ENCODE assay signal across 19 mouse cellular contexts in the genomic region with DNA sequence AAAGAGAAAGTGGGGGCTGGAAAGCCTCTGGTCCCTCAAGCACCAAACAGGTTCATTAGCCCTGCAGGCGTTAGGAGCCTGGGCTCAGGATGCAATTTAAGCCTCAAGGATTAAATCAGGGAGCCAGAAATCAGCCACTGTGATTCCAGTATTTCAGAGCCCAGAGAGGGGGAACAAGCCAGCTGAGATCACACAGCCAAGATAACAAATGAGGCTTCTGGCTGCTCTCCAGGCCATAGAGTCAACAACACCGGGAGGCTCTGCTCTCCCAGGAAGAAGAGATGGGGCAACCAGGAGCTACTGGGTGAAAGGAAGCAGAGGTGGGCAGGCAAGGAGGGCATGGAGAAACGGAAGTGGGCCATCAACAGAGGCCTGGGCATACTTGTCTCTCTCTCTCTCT. TPM values are rescaled to one million over a fixed set of nuclear protein-coding genes. Genes with fewer than 3 reads are reported as not detected.
DNase-seq lines count a peak whose midpoint lies in the region; ATAC-seq lines count a peak whose summit lies in the region.
"Had no signal": no experiment of that assay in that cellular context is flagged by ENCODE, and none has a peak within 500 bp of the region (broad histone marks: within the 10 kb centered on the region; RNA-seq: fewer than 3 reads in every experiment).

No protein-coding gene starts in this region.

- 0 out of 2 replicates have a peak overlapping the region, but pooled peaks have one; percentile 4 for H3K27ac ChIP-seq in hindbrain, embryonic 10.5 days
- no peak overlapping the region for H3K27ac ChIP-seq in hindbrain, embryonic 13.5 days
- peak overlapping the region; percentile 6; the same call in 1 of the 2 replicates for H3K27ac ChIP-seq in stomach, embryonic 14.5 days (ENCODE audit: low read length)
- H3K27ac ChIP-seq: liver, embryonic 15.5 days; midbrain, embryonic 15.5 days had no signal

- ATAC-seq in hindbrain, embryonic 13.5 days (ENCODE audit: low FRiP score): no peak
- ATAC-seq in stomach, embryonic 14.5 days (ENCODE audit: insufficient number of reproducible peaks, insufficient read depth, low FRiP score, low read depth): no peak
- ATAC-seq in megakaryocyte-erythroid progenitor cell, adult 5-6 weeks (replicated peaks; ENCODE audit: low FRiP score, low TSS enrichment, poor library complexity, severe bottlenecking): no peak
- ATAC-seq: forebrain, postnatal 0 days; midbrain, embryonic 15.5 days had no signal

- DNase-seq in hindbrain, embryonic 10.5 days (ENCODE audit: low spot score): no peak
- DNase-seq in lung, postnatal 36 days: peak; percentile 63
- DNase-seq in lung, postnatal 4 days: no peak
- DNase-seq in NIH3T3 (ENCODE audit: low read depth): peak; percentile 71
- DNase-seq in retina, postnatal 1 day: no peak
- DNase-seq: cerebellum, adult 18-20 months; embryo, embryonic 11 days; forebrain, postnatal 0 days had no signal

- no peaks in the 10 kb centered on the region for H3K36me3 ChIP-seq in hindbrain, embryonic 10.5 days
- peaks cover 6% of the 10 kb centered on the region; the same call in 1 of the 2 replicates for H3K36me3 ChIP-seq in hindbrain, embryonic 13.5 days
- no peaks in the 10 kb centered on the region for H3K36me3 ChIP-seq in stomach, embryonic 14.5 days (ENCODE audit: control insufficient read depth, insufficient read depth, low read length)
- H3K36me3 ChIP-seq: midbrain, embryonic 15.5 days had no signal

- H3K4me2 ChIP-seq in hindbrain, embryonic 13.5 days: no peak overlapping the region
- H3K4me2 ChIP-seq in stomach, embryonic 14.5 days (replicated peaks; ENCODE audit: low read depth, low read length): no peak overlapping the region
- H3K4me2 ChIP-seq: liver, embryonic 15.5 days; midbrain, embryonic 15.5 days; neural tube, embryonic 13.5 days had no signal

- WGBS in hindbrain, embryonic 10.5 days: 67% methylated on average over 3 of the region's 3 CpGs
- WGBS in hindbrain, embryonic 13.5 days: 47% methylated on average over 3 of the region's 3 CpGs
- 46% methylated on average over 3 of the region's 3 CpGs for WGBS in stomach, embryonic 14.5 days

- H3K9me3 ChIP-seq in hindbrain, embryonic 10.5 days: no peaks in the 10 kb centered on the region
- H3K9me3 ChIP-seq in hindbrain, embryonic 13.5 days: no peaks in the 10 kb centered on the region
- H3K9me3 ChIP-seq in stomach, embryonic 14.5 days (ENCODE audit: control insufficient read depth, low read depth, low read length): no peaks in the 10 kb centered on the region
- H3K9me3 ChIP-seq: liver, embryonic 15.5 days; midbrain, embryonic 15.5 days; neural tube, embryonic 13.5 days had no signal

- no peak overlapping the region for H3K9ac ChIP-seq in hindbrain, embryonic 13.5 days
- H3K9ac ChIP-seq in stomach, embryonic 14.5 days (replicated peaks; ENCODE audit: low read depth, low read length): no peak overlapping the region
- H3K9ac ChIP-seq: forebrain, postnatal 0 days; midbrain, embryonic 15.5 days; neural tube, embryonic 13.5 days had no signal

- no peak overlapping the region for H3K4me3 ChIP-seq in hindbrain, embryonic 10.5 days
- H3K4me3 ChIP-seq in hindbrain, embryonic 13.5 days: no peak overlapping the region
- H3K4me3 ChIP-seq in stomach, embryonic 14.5 days (ENCODE audit: low read depth, low read length): no peak overlapping the region
- H3K4me3 ChIP-seq: layer of hippocampus, adult 2 months; liver, embryonic 15.5 days; midbrain, embryonic 15.5 days; neural tube, embryonic 13.5 days had no signal

- H3K4me1 ChIP-seq in hindbrain, embryonic 10.5 days (replicated peaks): peaks cover 59% of the 10 kb centered on the region
- H3K4me1 ChIP-seq in hindbrain, embryonic 13.5 days (replicated peaks): peaks cover 33% of the 10 kb centered on the region
- H3K4me1 ChIP-seq in stomach, embryonic 14.5 days (ENCODE audit: control insufficient read depth, insufficient read depth, low read length): peaks cover 38% of the 10 kb centered on the region

- H3K27me3 ChIP-seq in hindbrain, embryonic 10.5 days (ENCODE audit: insufficient read depth, poor library complexity, severe bottlenecking): no peaks in the 10 kb centered on the region; the same call in 1 of the 2 replicates
- H3K27me3 ChIP-seq in hindbrain, embryonic 13.5 days: 0 out of 2 replicates have a peak, but pooled peaks cover 2% of the 10 kb centered on the region
- no peaks in the 10 kb centered on the region for H3K27me3 ChIP-seq in stomach, embryonic 14.5 days (ENCODE audit: control insufficient read depth, insufficient read depth, low read length)
- H3K27me3 ChIP-seq: liver, embryonic 15.5 days; midbrain, embryonic 15.5 days; neural tube, embryonic 13.5 days had no signal

RNA-seq across cellular contexts. Expression of gene Capn5, which starts 14.4 kb away (rescaled TPM):
- polyA plus RNA-seq in hindbrain, embryonic 10.5 days (2016; fragmentation: Nextera tagmentation; extraction: Ambion mirVana): 5.6 and 9.9 TPM in 2 replicates
- polyA plus RNA-seq in hindbrain, embryonic 13.5 days (2015; fragmentation: Nextera tagmentation; extraction: Ambion mirVana): 15.3 and 16.3 TPM in 2 replicates
- 5.9 and 7.2 TPM in 2 replicates for polyA plus RNA-seq in stomach, embryonic 14.5 days (2014; fragmentation: Nextera tagmentation; extraction: Ambion mirVana)
- 7.5 and 8.3 TPM in 2 replicates for total RNA-seq in megakaryocyte-erythroid progenitor cell, adult 5-6 weeks (2014; fragmentation: Nextera tagmentation)
- total RNA-seq in megakaryocyte-erythroid progenitor cell, adult 5-6 weeks (2017): 5.6 and 5.9 TPM in 2 replicates

RNA-seq across cellular contexts. Expression of gene Omp, which starts 18.4 kb away (rescaled TPM):
- polyA plus RNA-seq in hindbrain, embryonic 10.5 days (2016; fragmentation: Nextera tagmentation; extraction: Ambion mirVana): 0.07 and 0.13 TPM in 2 replicates
- 0.30 and 0.49 TPM in 2 replicates for polyA plus RNA-seq in hindbrain, embryonic 13.5 days (2015; fragmentation: Nextera tagmentation; extraction: Ambion mirVana)
- polyA plus RNA-seq in stomach, embryonic 14.5 days (2014; fragmentation: Nextera tagmentation; extraction: Ambion mirVana): 0.33 TPM in 1 of 2 replicates, not detected in the other
- 0.63 and 0.82 TPM in 2 replicates for total RNA-seq in megakaryocyte-erythroid progenitor cell, adult 5-6 weeks (2014; fragmentation: Nextera tagmentation)
- total RNA-seq in megakaryocyte-erythroid progenitor cell, adult 5-6 weeks (2017): not detected in 2 replicates
- total RNA-seq: heart, adult 18-20 months had no signal

RNA-seq across cellular contexts. Expression of gene B3gnt6, which starts 35.6 kb away (rescaled TPM):
- 0.10 TPM in 1 of 2 replicates, not detected in the other for polyA plus RNA-seq in hindbrain, embryonic 10.5 days (2016; fragmentation: Nextera tagmentation; extraction: Ambion mirVana)
- 0.27 TPM in 1 of 2 replicates, not detected in the other for polyA plus RNA-seq in hindbrain, embryonic 13.5 days (2015; fragmentation: Nextera tagmentation; extraction: Ambion mirVana)
- 0.10 TPM in 1 of 2 replicates, not detected in the other for polyA plus RNA-seq in stomach, embryonic 14.5 days (2014; fragmentation: Nextera tagmentation; extraction: Ambion mirVana)
- total RNA-seq in megakaryocyte-erythroid progenitor cell, adult 5-6 weeks (2014; fragmentation: Nextera tagmentation): not detected in 2 replicates
- not detected in 2 replicates for total RNA-seq in megakaryocyte-erythroid progenitor cell, adult 5-6 weeks (2017)
- total RNA-seq: CH12.LX; heart, adult 18-20 months; heart, postnatal 25 days had no signal
- polyA plus RNA-seq: intestine, embryonic 14.5 days; liver, embryonic 15.5 days had no signal

RNA-seq across cellular contexts. Expression of gene Myo7a, which starts 44.4 kb away (rescaled TPM):
- polyA plus RNA-seq in hindbrain, embryonic 10.5 days (2016; fragmentation: Nextera tagmentation; extraction: Ambion mirVana): 17.3 and 21.2 TPM in 2 replicates
- 17.3 and 18.4 TPM in 2 replicates for polyA plus RNA-seq in hindbrain, embryonic 13.5 days (2015; fragmentation: Nextera tagmentation; extraction: Ambion mirVana)
- 10.1 and 12.7 TPM in 2 replicates for polyA plus RNA-seq in stomach, embryonic 14.5 days (2014; fragmentation: Nextera tagmentation; extraction: Ambion mirVana)
- 2.3 and 6.1 TPM in 2 replicates for total RNA-seq in megakaryocyte-erythroid progenitor cell, adult 5-6 weeks (2014; fragmentation: Nextera tagmentation)
- 1.9 and 10.8 TPM in 2 replicates for total RNA-seq in megakaryocyte-erythroid progenitor cell, adult 5-6 weeks (2017)

Comparison
In these comparisons a context has a peak if more than half of its experiments do, and no peak if none do; other contexts are left out.
1. DNase-seq: peak in lung, postnatal 36 days (single experiment) and NIH3T3 (single experiment); none in hindbrain, embryonic 10.5 days (single experiment), lung, postnatal 4 days (0 of 2) and retina, postnatal 1 day (single experiment).